Mouse (Mus musculus): ENCODE measurements at regions not wholly inside any gene's neighbourhood (a gene's known extent, or its start where the extent isn't known, plus 50 kb on each side); places are given as distances from the start of the nearest gene placed in this dataset.

GRCm38 (mm10) chr9:92045472-92045905 lies 147.2 kb upstream of the Plscr5 start:
- DNase-seq: no peak

- DNase-seq: no peak
Measured at GRCm38 (mm10) chr9:92044161-92044560, 148.6 kb upstream of the Plscr5 start.

GRCm38 (mm10) chr9:92016521-92016920 lies 176.2 kb upstream of the Plscr5 start:
- no peak for DNase-seq

DNA sequence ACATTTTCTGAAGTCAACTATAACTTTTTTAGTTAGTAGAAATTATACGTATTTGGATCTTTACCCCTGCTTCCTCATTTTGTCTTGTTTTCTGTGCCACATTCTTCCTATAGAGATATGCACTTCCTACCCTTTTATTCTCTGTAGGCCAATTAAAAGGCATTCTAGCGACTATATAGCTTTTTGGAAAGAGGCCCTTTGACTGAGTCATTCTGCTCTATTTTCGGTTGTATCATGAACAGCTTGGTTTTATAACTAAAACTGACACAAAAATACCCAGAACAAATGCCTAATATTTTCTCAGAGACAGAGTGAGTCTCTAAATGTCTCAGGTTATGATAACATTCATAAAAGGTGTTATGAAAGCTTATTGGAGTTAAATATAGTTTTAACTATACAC lies 176.8 kb upstream of the Plscr5 start:
- DNase-seq: no peak

DNA sequence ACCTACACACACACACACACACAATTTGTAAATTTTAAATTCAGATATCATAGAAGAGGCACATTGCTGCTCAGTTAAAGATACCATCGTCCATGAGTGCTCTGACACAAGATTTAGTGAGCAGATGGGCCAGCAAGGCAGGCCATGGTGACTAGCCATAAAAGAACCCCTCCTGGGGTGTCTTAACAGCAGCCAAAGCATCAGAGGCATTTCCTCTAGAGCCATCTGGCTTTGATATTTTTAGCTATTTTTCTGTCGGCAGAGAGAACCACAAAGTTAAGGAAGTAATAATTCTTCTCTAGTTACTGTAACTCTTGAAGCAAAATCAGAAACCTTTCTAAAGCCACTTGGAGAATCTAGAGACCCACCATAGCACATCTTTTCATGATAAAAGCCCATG lies 204.5 kb upstream of the Plscr5 start:
- DNase-seq: no peak

- no peak for DNase-seq
Measured at GRCm38 (mm10) chr9:91981955-91982621, 210.6 kb upstream of the Plscr5 start.

DNA sequence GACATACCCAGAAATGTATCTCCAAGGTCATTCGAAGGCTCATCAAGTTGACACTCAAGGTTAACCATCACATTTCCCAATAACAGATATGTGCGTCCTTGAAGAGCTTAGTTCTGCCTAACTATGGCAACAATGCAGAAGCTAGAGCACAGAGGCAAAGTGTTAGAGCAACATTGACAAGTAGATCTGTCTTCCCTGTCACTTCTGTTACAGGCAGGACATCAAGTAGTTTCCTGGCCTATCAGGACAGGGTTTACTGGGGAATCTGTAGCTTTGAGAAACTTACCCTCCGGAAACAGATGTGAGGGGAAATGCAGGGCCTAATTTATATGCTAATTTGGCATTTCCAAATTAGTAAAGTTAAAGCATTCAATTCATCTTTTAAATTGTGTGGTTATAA lies 211.2 kb upstream of the Plscr5 start:
- DNase-seq: no peak

GRCm38 (mm10) chr9:91964051-91964450 lies 228.7 kb upstream of the Plscr5 start:
- DNase-seq: no peak

GRCm38 (mm10) chr9:91962726-91963125 lies 230.0 kb upstream of the Plscr5 start:
- no peak for DNase-seq

DNA sequence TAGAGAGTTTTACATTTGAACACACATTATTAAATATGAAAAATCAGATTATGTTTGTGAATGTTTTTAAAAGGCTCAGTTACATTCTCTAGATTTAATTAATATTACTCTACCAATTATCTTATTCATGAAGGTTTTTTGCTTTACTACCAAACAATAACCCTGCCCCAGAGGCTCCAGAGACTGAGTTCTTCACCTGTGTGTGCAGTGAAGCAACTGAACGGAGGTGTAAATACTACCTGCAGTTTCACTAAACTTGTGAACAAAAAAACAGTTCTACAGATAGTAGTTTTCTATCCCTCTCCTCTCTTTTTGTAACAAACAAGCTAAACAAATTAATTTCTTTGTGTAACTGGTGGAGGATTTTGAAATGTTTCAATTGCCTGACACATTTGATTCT lies 231.1 kb upstream of the Plscr5 start:
- DNase-seq: no peak

- DNase-seq: no peak
Measured at GRCm38 (mm10) chr9:91960556-91961325, 232.0 kb upstream of the Plscr5 start.

DNA sequence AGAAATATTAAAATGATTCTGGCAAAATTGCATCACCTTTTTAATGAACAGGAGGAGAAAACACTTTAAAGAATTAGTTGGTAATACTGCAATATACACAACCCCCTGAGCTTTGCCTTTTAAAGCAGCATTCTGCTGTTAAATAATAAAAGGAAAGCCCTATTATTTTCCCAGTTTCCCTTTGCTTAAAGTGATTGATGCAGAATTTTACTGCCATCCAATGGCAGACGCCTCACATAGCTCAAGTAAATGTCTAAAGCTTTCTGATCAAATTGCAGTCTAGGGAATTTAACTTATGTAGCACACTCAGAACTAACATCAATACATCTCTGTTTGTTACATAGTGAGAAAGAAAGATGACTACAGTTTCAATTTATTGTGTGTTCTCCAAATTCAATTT lies 233.1 kb upstream of the Plscr5 start:
- no peak for DNase-seq

DNA sequence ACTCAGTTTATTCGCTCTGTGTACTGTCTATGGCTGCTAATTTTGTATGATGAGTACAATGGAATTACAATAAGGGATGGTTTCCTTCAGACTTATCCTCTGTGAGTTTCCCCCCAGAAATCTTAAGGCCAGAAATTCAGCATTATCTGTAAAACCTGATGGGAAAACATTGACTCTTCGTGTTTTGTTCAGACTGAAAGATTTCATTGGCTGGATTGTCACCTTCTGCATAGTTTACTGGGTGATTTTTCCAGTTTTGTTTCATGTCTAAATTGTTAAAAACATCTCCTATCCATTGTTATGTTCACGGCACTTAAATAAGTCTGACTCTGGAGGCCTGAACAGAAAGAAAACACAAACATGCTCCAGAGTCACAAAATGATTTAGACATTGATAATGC lies 233.7 kb upstream of the Plscr5 start:
- no peak for DNase-seq

DNA sequence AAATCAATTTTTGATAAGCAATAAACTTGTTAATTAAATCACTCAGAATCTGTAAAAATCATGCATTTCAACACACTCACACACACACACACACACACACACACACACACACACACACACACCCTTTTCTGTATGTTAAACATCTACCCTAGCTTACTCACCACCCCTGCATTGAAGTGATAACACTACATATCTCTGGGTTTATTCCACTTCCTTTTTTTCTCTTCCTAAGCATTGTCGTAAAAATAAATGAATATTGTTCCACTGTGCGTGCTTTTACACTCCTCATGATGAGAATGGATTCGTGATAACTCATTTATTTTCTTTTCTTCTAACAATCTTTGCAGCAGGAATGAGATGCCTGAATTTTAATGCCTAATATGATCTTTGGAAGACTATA lies 234.3 kb upstream of the Plscr5 start:
- DNase-seq: no peak

GRCm38 (mm10) chr9:91957061-91957460 lies 235.7 kb upstream of the Plscr5 start:
- DNase-seq: no peak

- DNase-seq: no peak
Measured at GRCm38 (mm10) chr9:91948746-91949145, 244.0 kb upstream of the Plscr5 start.

GRCm38 (mm10) chr9:91942001-91942400 lies 250.7 kb upstream of the Plscr5 start:
- DNase-seq: no peak

DNA sequence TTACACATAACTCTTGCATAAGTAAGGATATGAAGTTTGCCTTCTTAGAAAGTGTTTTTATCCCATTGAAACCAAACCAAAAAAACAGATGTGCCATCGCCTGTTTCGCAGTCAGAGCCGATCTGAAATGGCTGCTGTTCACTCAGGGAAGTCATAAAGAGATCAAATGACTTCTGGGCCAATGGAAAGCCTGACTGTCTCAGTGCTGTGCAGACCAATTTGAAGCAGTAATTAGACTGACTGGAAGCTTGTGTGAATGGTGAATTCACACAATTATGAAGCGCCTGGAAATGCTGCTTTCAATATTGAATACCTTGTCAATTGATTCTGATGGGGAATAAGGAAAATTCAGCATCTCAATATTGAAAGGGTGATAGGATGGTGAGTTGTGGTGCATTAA lies 254.0 kb upstream of the Plscr5 start:
- DNase-seq: no peak

- no peak for DNase-seq
Measured at GRCm38 (mm10) chr9:91904066-91904465, 288.7 kb upstream of the Plscr5 start.

GRCm38 (mm10) chr9:91900956-91901355 lies 291.8 kb upstream of the Plscr5 start:
- DNase-seq: no peak

- DNase-seq: no peak
Measured at GRCm38 (mm10) chr9:91876823-91877222, 315.9 kb upstream of the Plscr5 start.

GRCm38 (mm10) chr9:91831556-91831955 lies 361.2 kb upstream of the Plscr5 start:
- DNase-seq: no peak

DNA sequence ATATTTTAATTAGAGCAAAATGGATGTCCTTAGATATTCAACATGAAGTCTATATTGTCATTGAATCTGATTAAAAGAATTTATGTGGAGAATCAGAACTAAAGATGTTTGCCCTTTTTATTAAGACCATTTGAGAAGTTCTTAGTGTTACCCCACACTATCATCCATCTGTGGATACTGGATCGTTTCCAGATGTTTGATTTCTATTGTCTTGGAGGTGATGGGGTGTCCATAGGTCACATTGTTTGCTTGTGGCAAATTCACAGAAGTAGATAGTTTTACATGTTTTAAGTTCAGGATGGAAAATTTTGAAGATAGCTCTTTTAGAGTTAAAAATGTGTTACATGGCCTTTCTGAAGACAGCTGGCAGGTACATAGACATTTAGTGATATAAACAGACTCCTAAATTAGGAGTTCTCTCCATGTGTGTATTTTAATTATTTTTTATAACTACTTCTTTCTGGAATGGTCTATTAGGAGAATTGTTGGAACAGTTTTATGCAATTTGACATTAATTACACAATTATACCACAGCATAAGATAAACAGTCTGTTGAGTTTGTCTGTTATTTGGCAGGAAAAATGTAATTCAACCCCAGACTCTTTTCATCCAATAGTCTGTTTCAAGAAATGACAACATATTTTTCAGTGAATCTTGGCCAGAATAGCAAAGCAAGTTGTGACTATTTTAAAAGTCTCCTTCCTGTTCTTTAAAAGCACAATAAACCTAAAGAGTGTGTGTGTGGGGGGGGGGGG lies 368.8 kb upstream of the Plscr5 start:
- no peak for DNase-seq
